Mouse (Mus musculus): Measurements from ENCODE around the gene Il27. TPM values are rescaled to one million over a fixed set of nuclear protein-coding genes. Genes with fewer than 3 reads are reported as not detected.
"Not testable (repeated sequence)": the region's sequence is repeated elsewhere in the genome, so short reads cannot be mapped to it uniquely, and the experiment has no call there.

Gene Il27
- not detected in 2 replicates for polyA plus RNA-seq (2015; fragmentation: Nextera tagmentation; extraction: Ambion mirVana)

DNA sequence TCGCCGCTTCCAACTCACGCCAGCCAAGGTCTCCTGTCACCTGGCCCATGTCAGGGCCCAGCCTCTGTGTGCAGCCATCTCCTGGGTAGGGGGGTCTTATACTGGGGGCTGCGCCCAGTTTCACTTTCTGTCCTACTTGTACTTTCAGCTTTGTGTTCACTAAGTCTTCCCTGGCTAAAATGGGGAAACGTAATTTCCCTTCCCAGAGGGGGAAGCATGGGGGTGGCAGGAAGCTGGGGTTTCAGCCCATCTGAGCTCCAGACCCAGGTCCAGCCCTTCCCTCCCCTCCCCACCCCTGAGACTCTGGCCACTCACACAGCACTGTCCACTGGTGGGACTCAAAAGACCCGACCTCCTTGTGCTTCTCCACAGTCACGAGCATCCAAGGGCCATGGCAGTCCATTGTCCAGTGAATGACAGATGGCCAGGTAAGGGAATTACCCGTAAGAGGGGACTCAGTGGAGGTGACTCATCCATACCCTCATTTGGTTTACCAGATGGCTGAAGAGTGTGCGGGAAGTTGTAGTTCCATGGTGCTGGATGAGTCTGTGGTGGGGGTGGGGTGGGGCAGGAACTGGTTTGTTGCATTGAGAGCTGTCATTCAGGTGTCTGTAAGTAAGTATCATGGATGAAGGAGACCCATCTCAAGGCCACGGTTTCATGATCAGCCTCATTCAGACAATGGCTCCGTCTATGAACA, at the start of gene Il27:
TSS of gene Il27 (minus strand) at position 80 of the 700 bp plus-strand sequence.
- 0 out of 2 replicates have a peak, but pooled peaks cover 8% of the 10 kb centered on the region for H3K27me3 ChIP-seq
- no peaks in the 10 kb centered on the region for H3K36me3 ChIP-seq
- no peaks in the 10 kb centered on the region for H3K4me1 ChIP-seq (replicated peaks)
- no peaks in the 10 kb centered on the region for H3K9me3 ChIP-seq
- 81% methylated on average over 11 of the region's 11 CpGs for WGBS
- no peak within 1 kb of the TSS for H3K4me2 ChIP-seq
- ATAC-seq (ENCODE audit: low read depth): no peak
- no peak within 1 kb of the TSS for H3K9ac ChIP-seq
- no peak within 1 kb of the TSS for H3K27ac ChIP-seq (replicated peaks)
- H3K4me3 ChIP-seq: no peak within 1 kb of the TSS

DNA sequence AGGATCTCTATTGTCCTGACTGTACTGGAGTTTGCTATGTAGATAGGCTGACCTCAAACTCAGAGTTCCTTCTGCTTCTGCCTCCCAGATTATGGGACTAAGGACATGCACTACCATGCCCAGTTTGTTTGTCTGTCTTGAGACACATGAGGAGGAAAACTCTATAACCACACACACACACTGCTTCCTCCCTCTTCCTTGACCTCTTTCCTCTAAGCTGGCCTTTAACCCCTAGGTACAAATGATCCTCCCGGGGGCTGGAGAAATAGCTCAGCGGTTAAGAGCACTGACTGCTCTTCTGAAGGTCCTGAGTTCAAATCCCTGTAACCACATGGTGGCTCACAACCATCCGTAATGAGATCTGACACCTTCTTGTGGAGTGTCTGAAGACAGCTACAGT, 49.6 kb upstream of the Il27 start:
- no peak overlapping the region for H3K27ac ChIP-seq (replicated peaks)
- WGBS: 76% methylated on average over 3 of the region's 3 CpGs
- no peak overlapping the region for H3K4me2 ChIP-seq

DNA sequence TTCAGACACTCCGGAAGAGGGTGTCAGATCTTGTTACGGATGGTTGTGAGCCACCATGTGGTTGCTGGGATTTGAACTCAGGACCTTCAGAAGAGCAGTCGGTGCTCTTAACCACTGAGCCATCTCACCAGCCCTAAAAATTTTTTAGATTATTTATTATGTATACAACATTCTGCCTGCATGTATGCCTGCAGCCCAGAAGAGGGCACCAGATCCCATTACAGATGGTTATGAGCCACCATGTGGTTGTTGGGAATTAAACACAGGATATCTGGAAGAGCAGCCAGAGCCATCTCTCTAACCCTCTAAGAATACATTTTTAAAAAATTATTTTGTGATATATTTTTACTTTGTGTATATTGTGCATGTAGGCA, 48.5 kb upstream of the Il27 start:
- not testable (repeated sequence) for H3K36me3 ChIP-seq; H3K9me3 ChIP-seq; H3K9ac ChIP-seq; H3K4me2 ChIP-seq; H3K27ac ChIP-seq (replicated peaks); H3K27me3 ChIP-seq; H3K4me1 ChIP-seq (replicated peaks); ATAC-seq (ENCODE audit: low read depth); H3K4me3 ChIP-seq
- WGBS: 75% methylated on average over 3 of the region's 3 CpGs

More for the DNA sequence above, 49.6 kb upstream of the Il27 start:
- H3K36me3 ChIP-seq: no peaks in the 10 kb centered on the region
- H3K27me3 ChIP-seq: no peaks in the 10 kb centered on the region
- no peak overlapping the region for H3K9ac ChIP-seq
- no peak overlapping the region for H3K4me3 ChIP-seq
- H3K4me1 ChIP-seq (replicated peaks): peaks cover 16% of the 10 kb centered on the region; the same call in 1 of the 2 replicates
- no peaks in the 10 kb centered on the region for H3K9me3 ChIP-seq
- no peak for ATAC-seq (ENCODE audit: low read depth)

DNA sequence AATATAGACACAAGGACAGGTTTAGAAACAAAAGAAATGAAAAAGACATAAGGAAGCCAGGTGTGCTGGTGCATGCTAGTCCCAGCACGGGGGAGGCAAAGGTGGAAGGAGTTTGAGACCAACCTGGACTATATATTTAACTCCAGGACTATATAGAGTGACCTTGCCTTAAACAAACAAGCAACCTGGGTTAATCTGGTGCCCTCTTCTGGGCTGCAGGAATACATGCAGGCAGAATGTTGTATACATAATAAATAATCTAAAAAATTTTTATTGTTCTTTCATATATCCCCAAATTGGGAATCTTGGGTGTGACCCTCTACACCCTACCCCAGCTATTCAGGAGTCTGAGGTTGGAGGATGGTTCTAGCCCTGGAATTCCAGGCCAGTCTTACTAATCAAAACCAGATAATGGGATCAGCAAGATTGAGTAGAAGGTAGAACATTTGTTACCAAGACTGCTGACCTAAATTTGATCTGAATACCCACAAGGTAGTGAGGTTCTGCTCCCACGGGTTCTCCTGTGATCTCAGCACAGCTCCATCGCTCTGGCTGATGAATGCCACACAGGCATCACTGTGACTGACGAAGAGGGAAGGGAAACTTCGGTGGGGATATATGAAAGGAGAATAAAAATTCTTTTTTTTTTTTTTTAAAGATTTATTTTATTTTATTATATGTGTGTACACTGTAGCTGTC, 48.0 kb upstream of the Il27 start:
- Histone ChIP-seq H3K9me3 (no peaks in the 10 kb centered on the region), H3K9ac (no peak overlapping the region), H3K4me2 (no peak overlapping the region), H3K4me3 (no peak overlapping the region), H3K27ac (replicated peaks) (no peak overlapping the region), H3K36me3 (no peaks in the 10 kb centered on the region), H3K27me3 (no peaks in the 10 kb centered on the region), H3K4me1 (replicated peaks) (0 out of 2 replicates have a peak, but pooled peaks cover 9% of the 10 kb centered on the region)
- no peak for ATAC-seq (ENCODE audit: low read depth)
- 80% methylated on average over 5 of the region's 5 CpGs for WGBS

DNA sequence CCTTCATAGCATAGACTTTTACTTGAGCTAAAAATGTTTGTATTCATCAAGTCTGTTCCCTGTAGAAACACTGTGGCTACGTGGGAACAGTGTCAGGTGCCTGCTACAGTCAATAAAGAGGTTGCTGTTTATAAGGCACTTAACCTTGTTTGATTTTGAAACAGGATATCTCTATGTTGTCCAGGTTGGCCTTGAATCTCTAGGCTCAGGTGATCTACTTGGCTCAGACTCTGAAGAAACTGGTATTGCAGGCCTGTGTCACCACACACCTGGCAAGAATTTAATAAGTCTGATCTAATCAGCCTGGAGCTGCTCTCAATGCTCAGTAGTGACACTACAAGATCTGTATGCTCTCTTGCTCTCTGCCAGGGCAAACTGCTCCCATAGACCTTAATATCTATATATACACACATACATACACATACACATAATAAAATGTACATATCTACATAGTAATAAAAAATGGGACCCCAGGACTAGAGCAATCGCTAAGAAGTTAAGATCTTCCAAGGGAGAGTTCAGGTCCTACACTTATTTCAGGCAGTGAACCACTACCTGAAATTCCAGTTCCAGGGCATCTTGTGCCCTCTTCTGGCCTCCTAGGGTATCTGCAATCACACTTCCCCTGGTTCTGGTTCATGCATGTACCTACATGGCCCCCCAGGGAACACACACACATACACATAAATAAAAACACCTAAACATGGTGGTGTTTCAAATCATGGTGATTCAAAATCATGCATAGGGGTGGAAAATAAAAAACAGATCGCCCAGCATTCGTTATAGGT, 42.2 kb upstream of the Il27 start:
- H3K27ac ChIP-seq (replicated peaks): no peak overlapping the region

DNA sequence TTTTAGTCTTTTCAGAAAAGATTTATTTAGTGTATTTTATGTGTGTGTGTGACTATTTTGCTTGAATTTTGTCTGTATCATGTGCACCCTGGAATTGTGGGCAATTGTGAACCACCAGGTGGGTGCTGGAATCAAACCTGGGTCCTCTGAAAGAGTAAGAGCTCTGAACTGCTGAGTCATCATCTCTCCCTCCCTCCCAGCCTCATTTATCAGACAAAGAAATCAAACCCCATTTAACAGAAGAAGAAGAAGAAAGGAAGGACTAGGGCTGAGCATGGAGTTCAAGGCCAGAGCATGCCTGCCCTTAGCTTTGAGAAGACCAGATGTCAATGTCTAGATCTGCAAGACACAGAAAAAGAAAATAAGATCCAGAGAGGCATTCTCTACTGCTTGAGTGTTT, 40.6 kb upstream of the Il27 start:
- ATAC-seq (ENCODE audit: low read depth): no peak
- H3K27me3 ChIP-seq: no peaks in the 10 kb centered on the region; the same call in 1 of the 2 replicates
- no peaks in the 10 kb centered on the region for H3K4me1 ChIP-seq (replicated peaks)

More for the DNA sequence above, 42.2 kb upstream of the Il27 start:
- Histone ChIP-seq H3K4me3 (no peak overlapping the region), H3K9me3 (no peaks in the 10 kb centered on the region), H3K4me1 (replicated peaks) (no peaks in the 10 kb centered on the region), H3K4me2 (no peak overlapping the region), H3K27me3 (no peaks in the 10 kb centered on the region; the same call in 1 of the 2 replicates), H3K9ac (no peak overlapping the region), H3K36me3 (no peaks in the 10 kb centered on the region)
- WGBS: 22% methylated on average over 4 of the region's 4 CpGs
- no peak for ATAC-seq (ENCODE audit: low read depth)

DNA sequence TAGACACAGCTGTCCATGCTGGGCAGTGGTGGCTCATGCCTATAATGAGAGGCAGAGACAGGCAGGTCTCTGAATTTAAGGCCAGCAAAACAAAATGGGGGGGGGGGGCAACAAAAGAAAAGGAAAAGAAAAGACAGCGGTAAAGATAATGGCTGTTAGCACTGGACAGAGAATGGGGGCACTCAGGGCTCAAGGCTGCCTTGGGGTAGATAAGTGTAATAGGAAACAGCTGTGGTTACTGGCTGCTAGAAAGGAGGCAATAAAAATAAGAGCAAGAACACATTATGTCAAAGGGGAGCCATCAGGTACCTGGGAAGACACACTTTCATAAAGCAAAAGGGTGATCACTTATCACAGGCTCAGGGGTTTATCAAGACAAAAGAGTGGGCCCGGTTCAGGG, 37.7 kb upstream of the Il27 start:
- ATAC-seq (ENCODE audit: low read depth): no peak
- no peak overlapping the region for H3K4me3 ChIP-seq
- 76% methylated on average over 2 of the region's 2 CpGs for WGBS
- no peaks in the 10 kb centered on the region for H3K36me3 ChIP-seq
- no peaks in the 10 kb centered on the region for H3K4me1 ChIP-seq (replicated peaks)
- no peaks in the 10 kb centered on the region; the same call in 1 of the 2 replicates for H3K27me3 ChIP-seq
- H3K4me2 ChIP-seq: no peak overlapping the region
- H3K9me3 ChIP-seq: no peaks in the 10 kb centered on the region
- no peak overlapping the region for H3K9ac ChIP-seq
- H3K27ac ChIP-seq (replicated peaks): no peak overlapping the region

More for the DNA sequence above, 40.6 kb upstream of the Il27 start:
- Histone ChIP-seq H3K36me3 (no peaks in the 10 kb centered on the region), H3K9ac (no peak overlapping the region), H3K4me3 (no peak overlapping the region), H3K27ac (replicated peaks) (no peak overlapping the region), H3K9me3 (no peaks in the 10 kb centered on the region), H3K4me2 (no peak overlapping the region)

DNA sequence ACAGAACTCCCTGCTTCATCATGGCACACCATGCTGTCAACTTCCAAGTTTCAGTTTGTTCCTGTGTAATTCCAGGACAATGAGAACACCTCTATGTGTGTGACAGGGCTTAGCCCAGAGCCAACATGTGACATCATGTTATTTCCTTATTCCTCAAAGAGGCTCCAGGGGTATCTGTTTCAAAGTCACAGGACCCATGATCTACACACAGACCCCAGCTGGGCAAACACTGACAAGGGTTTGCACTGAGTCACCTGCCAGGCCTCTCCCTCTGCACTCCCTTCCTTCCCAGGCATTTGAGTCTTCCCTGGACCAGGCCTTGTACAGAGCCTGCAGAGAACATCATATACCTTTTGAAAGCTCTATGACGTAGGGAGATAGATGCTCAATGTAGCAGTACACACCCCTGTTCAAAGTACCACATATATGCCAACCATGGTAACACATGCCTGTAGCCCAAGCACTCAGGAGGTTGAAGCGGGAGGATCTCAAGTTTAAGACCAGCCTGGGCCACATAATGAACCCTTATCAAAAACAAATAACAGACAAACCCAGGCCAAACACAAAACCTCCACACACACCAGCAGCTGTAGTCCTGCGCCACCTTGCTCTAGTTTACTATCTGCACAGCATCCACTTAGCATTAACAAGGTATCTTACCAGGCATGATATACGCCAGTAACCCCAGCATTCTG, 36.2 kb upstream of the Il27 start, which contains the start of gene Nupr1:
TSS of gene Nupr1 (minus strand) at position 38 of the 695 bp plus-strand sequence.
- Histone ChIP-seq H3K9me3 (no peaks in the 10 kb centered on the region), H3K27me3 (no peaks in the 10 kb centered on the region; the same call in 1 of the 2 replicates), H3K36me3 (no peaks in the 10 kb centered on the region), H3K27ac (replicated peaks) (no peak within 1 kb of the TSS), H3K4me3 (no peak within 1 kb of the TSS), H3K4me1 (replicated peaks) (no peaks in the 10 kb centered on the region), H3K4me2 (no peak within 1 kb of the TSS), H3K9ac (no peak within 1 kb of the TSS)
- 93% methylated on average over 4 of the region's 4 CpGs for WGBS
- ATAC-seq (ENCODE audit: low read depth): no peak

DNA sequence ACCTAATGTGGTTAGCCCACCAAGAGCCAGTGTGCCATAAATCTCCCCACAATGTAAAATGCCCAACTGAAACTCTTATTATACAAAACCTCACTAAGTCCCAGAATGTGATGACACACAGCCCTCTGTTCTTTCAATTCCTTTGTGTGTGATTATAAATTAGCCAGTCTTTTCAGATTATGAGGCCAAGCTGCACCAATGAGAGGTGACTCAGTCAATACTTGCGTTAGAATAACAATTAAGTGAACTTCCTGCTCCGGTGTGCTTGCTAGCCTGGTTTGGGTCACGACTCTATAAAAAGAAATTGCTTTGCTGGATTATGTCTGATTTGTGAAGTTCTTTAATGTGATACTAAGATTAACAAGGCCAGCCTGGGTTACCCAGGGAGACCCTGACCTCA, 35.2 kb upstream of the Il27 start:
- H3K9ac ChIP-seq: no peak overlapping the region
- 14% methylated on average over 3 of the region's 3 CpGs for WGBS
- no peaks in the 10 kb centered on the region; the same call in 1 of the 2 replicates for H3K4me1 ChIP-seq (replicated peaks)
- no peak overlapping the region for H3K4me2 ChIP-seq
- no peaks in the 10 kb centered on the region for H3K36me3 ChIP-seq
- no peak overlapping the region for H3K27ac ChIP-seq (replicated peaks)
- H3K9me3 ChIP-seq: no peaks in the 10 kb centered on the region
- H3K27me3 ChIP-seq: no peaks in the 10 kb centered on the region
- no peak for ATAC-seq (ENCODE audit: low read depth)
- no peak overlapping the region for H3K4me3 ChIP-seq

DNA sequence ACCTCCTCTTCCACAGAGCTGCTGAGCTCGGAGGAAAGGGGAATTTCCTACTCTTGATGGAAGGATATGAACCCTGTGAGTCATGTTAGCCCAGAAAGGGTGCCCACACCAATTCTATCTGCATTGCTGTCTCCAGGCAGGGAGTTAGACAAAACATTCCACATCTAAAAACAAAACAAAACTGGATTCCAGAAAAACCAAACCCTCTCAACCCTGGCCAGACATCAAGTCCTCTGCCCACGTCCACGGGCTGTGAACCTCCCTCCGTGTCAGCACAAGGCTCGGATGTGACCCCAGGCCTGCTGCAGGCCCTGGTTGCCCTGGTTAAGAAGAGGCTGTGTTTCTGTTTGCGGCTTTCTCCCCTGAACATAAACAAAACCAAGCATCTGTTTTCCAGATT, 33.4 kb upstream of the Il27 start:
- H3K27me3 ChIP-seq: no peaks in the 10 kb centered on the region
- H3K4me2 ChIP-seq: no peak overlapping the region
- no peak overlapping the region for H3K4me3 ChIP-seq
- no peaks in the 10 kb centered on the region for H3K9me3 ChIP-seq
- no peaks in the 10 kb centered on the region for H3K36me3 ChIP-seq
- ATAC-seq (ENCODE audit: low read depth): no peak
- WGBS: 69% methylated on average over 6 of the region's 6 CpGs
- peaks cover 1% of the 10 kb centered on the region for H3K4me1 ChIP-seq (replicated peaks)
- no peak overlapping the region for H3K27ac ChIP-seq (replicated peaks)
- H3K9ac ChIP-seq: no peak overlapping the region

DNA sequence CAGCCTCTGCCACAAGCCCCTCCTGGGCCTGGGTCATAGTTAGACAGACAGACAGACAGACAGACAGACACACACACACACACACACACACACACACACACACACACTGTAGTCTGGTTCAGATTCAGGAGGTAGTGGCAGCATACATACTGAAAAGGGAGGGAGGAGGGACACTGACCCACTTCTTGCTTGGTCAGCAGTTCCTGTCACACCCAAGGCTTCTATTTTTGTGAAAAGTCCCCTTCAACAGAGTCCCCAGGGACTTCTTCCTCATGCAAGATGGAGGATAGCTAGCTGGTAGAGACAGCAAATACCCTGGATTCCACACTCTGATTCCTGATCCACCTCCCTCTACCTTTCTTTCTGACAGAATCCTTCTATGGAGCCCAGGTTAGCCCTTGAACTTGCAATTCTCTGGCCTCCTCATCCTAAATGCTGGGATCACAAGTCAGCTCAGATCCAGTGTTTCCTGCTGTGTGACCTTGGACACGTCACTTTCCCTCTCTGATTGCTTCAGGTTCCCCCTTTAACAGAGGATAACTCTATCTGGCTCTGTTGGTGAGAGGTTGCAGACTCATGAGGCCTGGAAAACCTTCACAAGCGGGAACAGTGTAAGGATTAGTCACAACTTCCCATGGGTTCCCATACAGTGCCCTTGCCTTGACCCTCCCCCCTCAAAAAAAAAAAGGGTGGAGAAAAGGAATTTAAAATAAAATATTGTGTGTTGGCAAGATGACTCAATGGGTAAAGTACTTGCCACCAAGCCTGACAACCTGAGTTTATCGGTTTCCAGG, 31.3 kb upstream of the Il27 start:
- H3K27me3 ChIP-seq: no peaks in the 10 kb centered on the region
- H3K4me2 ChIP-seq: no peak overlapping the region
- no peaks in the 10 kb centered on the region for H3K36me3 ChIP-seq
- 83% methylated on average over 3 of the region's 3 CpGs for WGBS
- H3K4me3 ChIP-seq: no peak overlapping the region
- H3K4me1 ChIP-seq (replicated peaks): peaks cover 5% of the 10 kb centered on the region
- no peaks in the 10 kb centered on the region for H3K9me3 ChIP-seq
- ATAC-seq (ENCODE audit: low read depth): no peak
- no peak overlapping the region for H3K9ac ChIP-seq
- H3K27ac ChIP-seq (replicated peaks): no peak overlapping the region
